Mouse (Mus musculus): ENCODE results near the gene Cfi. TPM values are rescaled to one million over a fixed set of nuclear protein-coding genes. Genes with fewer than 3 reads are reported as not detected.

The Cfi gene
- polyA plus RNA-seq, 1 experiment from 2014 or later = 2.8 TPM

GRCm38 (mm10) chr3:129863698-129864097 is 28.0 kb downstream of the Cfi start:
- Histone ChIP-seq H3K4me3 (no peak overlapping the region), H3K36me3 (no peaks in the 10 kb centered on the region), H3K27me3 (replicated peaks) (no peaks in the 10 kb centered on the region), H3K4me2 (no peak overlapping the region), H3K4me1 (replicated peaks) (no peaks in the 10 kb centered on the region), H3K27ac (ENCODE audit: poor library complexity, severe bottlenecking) (no peak overlapping the region), H3K9ac (no peak overlapping the region), H3K9me3 (replicated peaks) (peaks cover 7% of the 10 kb centered on the region)
- no peak for ATAC-seq (ENCODE audit: insufficient number of reproducible peaks, low FRiP score)
- 39% methylated on average over 14 of the region's 14 CpGs for WGBS

- Histone ChIP-seq H3K9me3 (replicated peaks) (no peaks in the 10 kb centered on the region), H3K4me1 (replicated peaks) (0 out of 2 replicates have a peak, but pooled peaks cover 12% of the 10 kb centered on the region), H3K4me3 (no peak overlapping the region), H3K27me3 (replicated peaks) (0 out of 2 replicates have a peak, but pooled peaks cover 6% of the 10 kb centered on the region), H3K27ac (ENCODE audit: poor library complexity, severe bottlenecking) (no peak overlapping the region), H3K9ac (no peak overlapping the region), H3K4me2 (no peak overlapping the region), H3K36me3 (no peaks in the 10 kb centered on the region)
- no peak for ATAC-seq (ENCODE audit: insufficient number of reproducible peaks, low FRiP score)
- WGBS = 88% methylated on average over 10 of the region's 10 CpGs
Observed at GRCm38 (mm10) chr3:129877327-129877726, 41.6 kb downstream of the Cfi start.

- peak within 1 kb of the TSS; percentile 73 for H3K4me3 ChIP-seq
- H3K4me1 ChIP-seq (replicated peaks) = 0 out of 2 replicates have a peak, but pooled peaks cover 12% of the 10 kb centered on the region
- peak within 1 kb of the TSS; percentile 96 for H3K4me2 ChIP-seq
- peak; percentile 87 for ATAC-seq (ENCODE audit: insufficient number of reproducible peaks, low FRiP score)
- H3K9me3 ChIP-seq (replicated peaks) = no peaks in the 10 kb centered on the region
- peak within 1 kb of the TSS; percentile 88 for H3K9ac ChIP-seq
- H3K36me3 ChIP-seq = no peaks in the 10 kb centered on the region
- peak within 1 kb of the TSS; percentile 77 for H3K27ac ChIP-seq (ENCODE audit: poor library complexity, severe bottlenecking)
- WGBS = under 1% methylated on average over 65 of the region's 66 CpGs
- H3K27me3 ChIP-seq (replicated peaks) = 0 out of 2 replicates have a peak, but pooled peaks cover 6% of the 10 kb centered on the region
Observed at GRCm38 (mm10) chr3:129878405-129879021, 42.8 kb downstream of the Cfi start, which contains the start of gene Pla2g12a. Pla2g12a (plus strand) TSS chr3:129878606.

GRCm38 (mm10) chr3:129879131-129879757 is 43.6 kb downstream of the Cfi start:
- under 1% methylated on average over 25 of the region's 25 CpGs for WGBS
- Histone ChIP-seq H3K4me1 (replicated peaks) (0 out of 2 replicates have a peak, but pooled peaks cover 12% of the 10 kb centered on the region), H3K4me3 (peak overlapping the region; percentile 73), H3K27me3 (replicated peaks) (0 out of 2 replicates have a peak, but pooled peaks cover 6% of the 10 kb centered on the region), H3K4me2 (peak overlapping the region; percentile 96), H3K27ac (ENCODE audit: poor library complexity, severe bottlenecking) (peak overlapping the region; percentile 77), H3K9ac (peak overlapping the region; percentile 88), H3K36me3 (no peaks in the 10 kb centered on the region), H3K9me3 (replicated peaks) (no peaks in the 10 kb centered on the region)
- peak; percentile 67 for ATAC-seq (ENCODE audit: insufficient number of reproducible peaks, low FRiP score)

GRCm38 (mm10) chr3:129879913-129880312 is 44.2 kb downstream of the Cfi start:
- Histone ChIP-seq H3K27me3 (replicated peaks) (0 out of 2 replicates have a peak, but pooled peaks cover 6% of the 10 kb centered on the region), H3K36me3 (no peaks in the 10 kb centered on the region), H3K9me3 (replicated peaks) (no peaks in the 10 kb centered on the region), H3K4me3 (peak overlapping the region; percentile 73), H3K4me2 (peak overlapping the region; percentile 96), H3K9ac (no peak overlapping the region), H3K27ac (ENCODE audit: poor library complexity, severe bottlenecking) (no peak overlapping the region), H3K4me1 (replicated peaks) (peaks cover 14% of the 10 kb centered on the region; the same call in 1 of the 2 replicates)
- WGBS = 85% methylated on average over 2 of the region's 2 CpGs
- no peak for ATAC-seq (ENCODE audit: insufficient number of reproducible peaks, low FRiP score)

GRCm38 (mm10) chr3:129880925-129881593 is 45.4 kb downstream of the Cfi start:
- H3K27ac ChIP-seq (ENCODE audit: poor library complexity, severe bottlenecking) = no peak overlapping the region
- no peak overlapping the region for H3K4me2 ChIP-seq
- H3K4me1 ChIP-seq (replicated peaks) = peaks cover 23% of the 10 kb centered on the region
- H3K9ac ChIP-seq = no peak overlapping the region
- no peaks in the 10 kb centered on the region for H3K36me3 ChIP-seq
- 46% methylated on average over 8 of the region's 8 CpGs for WGBS
- 0 out of 2 replicates have a peak, but pooled peaks cover 6% of the 10 kb centered on the region for H3K27me3 ChIP-seq (replicated peaks)
- no peaks in the 10 kb centered on the region for H3K9me3 ChIP-seq (replicated peaks)
- ATAC-seq (ENCODE audit: insufficient number of reproducible peaks, low FRiP score) = no peak
- H3K4me3 ChIP-seq = no peak overlapping the region

- no peaks in the 10 kb centered on the region for H3K9me3 ChIP-seq (replicated peaks)
- WGBS = 38% methylated on average over 9 of the region's 9 CpGs
- no peak overlapping the region for H3K27ac ChIP-seq (ENCODE audit: poor library complexity, severe bottlenecking)
- H3K9ac ChIP-seq = no peak overlapping the region
- H3K4me2 ChIP-seq = no peak overlapping the region
- peaks cover 19% of the 10 kb centered on the region for H3K4me1 ChIP-seq (replicated peaks)
- no peak for ATAC-seq (ENCODE audit: insufficient number of reproducible peaks, low FRiP score)
- no peak overlapping the region for H3K4me3 ChIP-seq
- no peaks in the 10 kb centered on the region for H3K27me3 ChIP-seq (replicated peaks)
- H3K36me3 ChIP-seq = peaks cover 6% of the 10 kb centered on the region; the same call in 1 of the 2 replicates
Observed at GRCm38 (mm10) chr3:129885577-129885976, 49.9 kb downstream of the Cfi start.

- Histone ChIP-seq H3K27me3 (replicated peaks) (no peaks in the 10 kb centered on the region), H3K4me2 (no peak overlapping the region), H3K9ac (no peak overlapping the region), H3K27ac (ENCODE audit: poor library complexity, severe bottlenecking) (no peak overlapping the region; the same call in 1 of the 2 replicates), H3K4me3 (no peak overlapping the region), H3K9me3 (replicated peaks) (no peaks in the 10 kb centered on the region), H3K4me1 (replicated peaks) (peaks cover 11% of the 10 kb centered on the region), H3K36me3 (peaks cover 12% of the 10 kb centered on the region)
- WGBS = 76% methylated on average over 5 of the region's 5 CpGs
- no peak for ATAC-seq (ENCODE audit: insufficient number of reproducible peaks, low FRiP score)
Observed at GRCm38 (mm10) chr3:129886430-129886829, 50.7 kb downstream of the Cfi start.

GRCm38 (mm10) chr3:129887779-129888517 is 52.3 kb downstream of the Cfi start:
- Histone ChIP-seq H3K4me2 (no peak overlapping the region), H3K4me3 (no peak overlapping the region), H3K27me3 (replicated peaks) (no peaks in the 10 kb centered on the region), H3K9ac (no peak overlapping the region), H3K27ac (ENCODE audit: poor library complexity, severe bottlenecking) (no peak overlapping the region), H3K4me1 (replicated peaks) (peaks cover 11% of the 10 kb centered on the region), H3K9me3 (replicated peaks) (no peaks in the 10 kb centered on the region), H3K36me3 (peaks cover 26% of the 10 kb centered on the region)
- WGBS = 85% methylated on average over 13 of the region's 13 CpGs
- ATAC-seq (ENCODE audit: insufficient number of reproducible peaks, low FRiP score) = no peak

GRCm38 (mm10) chr3:129892003-129892402 is 56.3 kb downstream of the Cfi start:
- no peaks in the 10 kb centered on the region for H3K9me3 ChIP-seq (replicated peaks)
- H3K27me3 ChIP-seq (replicated peaks) = no peaks in the 10 kb centered on the region
- no peak for ATAC-seq (ENCODE audit: insufficient number of reproducible peaks, low FRiP score)
- no peak overlapping the region for H3K27ac ChIP-seq (ENCODE audit: poor library complexity, severe bottlenecking)
- WGBS = 71% methylated on average over 5 of the region's 5 CpGs
- H3K4me2 ChIP-seq = no peak overlapping the region
- H3K4me3 ChIP-seq = no peak overlapping the region
- peaks cover 39% of the 10 kb centered on the region for H3K36me3 ChIP-seq
- peaks cover 10% of the 10 kb centered on the region; the same call in 1 of the 2 replicates for H3K4me1 ChIP-seq (replicated peaks)
- no peak overlapping the region for H3K9ac ChIP-seq
